Mouse (Mus musculus) neural tube, embryonic 12.5 days (tissue): ENCODE data around the gene Aifm1. TPM values are rescaled to one million over a fixed set of nuclear protein-coding genes. Genes with fewer than 3 reads are reported as not detected.
A peak's percentile ranks its signal among the peaks of the same experiment; 100 is the strongest.

Experiments
- ATAC-seq: fragments of 200-750 bp; cut with Nextera tagmentation; 2 replicates; pipeline ENCODE4 v1.8.0; 2017; ENCODE audit warnings: low read depth, mild to moderate bottlenecking, moderate TSS enrichment, moderate library complexity; ENCODE audit not compliant: low FRiP score
- H3K27ac ChIP-seq: fragments of 300-500 bp; sonication (generic); 2 replicates; pipeline ENCODE4 v1.5.1; 2016
- H3K27me3 ChIP-seq: fragments of 300-500 bp; sonication (generic); replicated peaks from 2 replicates; pipeline ENCODE4 v1.6.1; 2016; ENCODE audit warnings: mild to moderate bottlenecking
- H3K36me3 ChIP-seq: fragments of 300-500 bp; sonication (generic); 2 replicates; pipeline ENCODE4 v1.6.1; 2016; ENCODE audit warnings: mild to moderate bottlenecking
- H3K4me1 ChIP-seq: fragments of 300-500 bp; sonication (generic); 2 replicates; pipeline ENCODE4 v1.6.1; 2016
- H3K4me2 ChIP-seq: fragments of 300-500 bp; sonication (generic); replicated peaks from 2 replicates; pipeline ENCODE4 v1.6.1; 2016; ENCODE audit warnings: mild to moderate bottlenecking
- H3K4me3 ChIP-seq: fragments of 300-500 bp; sonication (generic); 2 replicates; pipeline ENCODE4 v1.5.1; 2016
- H3K9ac ChIP-seq: fragments of 300-500 bp; sonication (generic); 2 replicates; pipeline ENCODE4 v1.6.1; 2016; ENCODE audit warnings: mild to moderate bottlenecking
- H3K9me3 ChIP-seq: fragments of 300-500 bp; sonication (generic); 2 replicates; pipeline ENCODE4 v1.6.1; 2016; ENCODE audit warnings: mild to moderate bottlenecking
- WGBS: fragments of 180-500 bp; shearing (Covaris S2); methylation state at CpG from one replicate; pipeline ENCODE4 v1.1.7; 2016; 5-methylcytosine and 5-hydroxymethylcytosine counted together
- polyA plus RNA-seq: library from polyadenylated mRNA; unstranded; fragments of >200 nt; fragmentation: Nextera tagmentation; extraction: Ambion mirVana; gene quantifications from 2 replicates; pipeline ENCODE4 v1.2.1, GENCODE M21; 2016

The Aifm1 gene
- polyA plus RNA-seq, 1 experiment from 2014 or later: 58.8 TPM

DNA sequence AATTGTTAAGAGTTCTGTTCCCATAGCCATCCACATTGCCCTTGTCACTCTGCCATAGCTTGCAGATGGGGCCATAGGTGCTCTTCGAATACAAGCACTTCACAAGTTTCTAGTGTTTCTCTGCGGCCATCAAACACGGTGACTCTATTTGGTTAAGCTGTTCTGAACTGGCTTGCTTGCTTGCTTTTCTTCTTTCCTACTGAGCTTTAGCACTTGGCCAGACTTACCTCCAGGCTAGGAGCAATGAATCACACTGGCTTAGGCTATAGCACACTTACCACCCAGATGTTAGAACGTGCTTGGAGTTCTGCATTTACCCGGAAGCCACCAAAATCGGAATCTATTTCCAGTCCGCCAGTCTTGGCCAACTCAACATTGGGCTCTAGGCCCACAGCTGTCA is 31.7 kb downstream of the Aifm1 start:
- no peaks in the 10 kb centered on the region for H3K9me3 ChIP-seq
- no peak overlapping the region for H3K9ac ChIP-seq
- no peaks in the 10 kb centered on the region for H3K27me3 ChIP-seq
- no peak overlapping the region for H3K4me3 ChIP-seq
- no peak for ATAC-seq
- no peak overlapping the region for H3K27ac ChIP-seq
- H3K36me3 ChIP-seq: peaks cover 16% of the 10 kb centered on the region
- no peak overlapping the region for H3K4me2 ChIP-seq
- WGBS: 93% methylated on average over 7 of the region's 7 CpGs
- no peaks in the 10 kb centered on the region for H3K4me1 ChIP-seq

DNA sequence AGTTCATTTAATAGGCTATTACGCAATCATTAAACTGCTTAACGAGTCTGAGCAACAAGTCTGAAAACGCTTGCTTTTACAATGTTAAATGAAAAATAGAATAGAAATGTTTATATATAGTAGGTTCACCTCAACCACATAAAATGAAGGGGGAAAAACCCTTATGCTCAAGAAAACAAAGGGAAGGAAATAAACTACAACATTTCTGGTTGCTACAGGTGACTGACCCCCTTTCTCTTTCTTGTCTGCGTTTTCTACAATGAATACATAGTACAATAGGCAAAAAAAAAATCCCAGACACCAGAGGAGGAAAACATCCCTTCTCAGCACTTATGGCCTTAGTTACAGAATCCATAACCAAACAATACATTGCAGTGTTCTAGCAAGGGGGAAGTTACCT is 32.3 kb downstream of the Aifm1 start:
- Histone ChIP-seq H3K27me3 (no peaks in the 10 kb centered on the region), H3K4me2 (no peak overlapping the region), H3K27ac (no peak overlapping the region), H3K9me3 (no peaks in the 10 kb centered on the region), H3K4me3 (no peak overlapping the region), H3K4me1 (no peaks in the 10 kb centered on the region), H3K9ac (no peak overlapping the region), H3K36me3 (peaks cover 16% of the 10 kb centered on the region)
- WGBS: 86% methylated on average over 4 of the region's 4 CpGs
- ATAC-seq: no peak

DNA sequence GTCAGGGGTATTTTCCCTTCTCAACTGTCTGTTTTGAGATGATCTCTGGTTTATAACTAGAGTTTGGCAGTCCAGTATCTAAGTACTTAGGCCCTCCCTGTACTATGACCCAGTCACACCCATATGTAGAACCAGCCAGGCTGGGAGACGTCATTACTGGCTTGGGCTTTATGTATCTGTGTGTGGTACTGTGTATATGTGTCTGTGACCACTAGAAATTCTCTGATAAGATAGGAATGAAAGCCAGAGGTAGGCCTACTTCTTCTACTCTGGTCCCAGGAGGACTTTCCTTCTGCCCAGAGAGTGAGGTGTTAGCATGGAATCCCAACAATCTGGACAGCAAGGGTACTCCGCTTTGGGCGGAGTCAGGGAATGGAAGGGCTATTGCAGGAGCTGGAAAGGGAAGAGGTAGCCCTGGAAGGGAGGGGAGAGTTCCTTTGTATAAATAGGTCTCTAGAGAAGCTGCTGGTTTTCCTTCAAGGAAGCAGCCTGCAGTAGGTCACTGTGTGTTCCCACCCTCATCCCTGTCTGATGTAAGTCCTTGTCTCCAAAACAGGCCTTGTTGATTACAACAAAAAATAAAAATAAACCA is 45.9 kb downstream of the Aifm1 start:
- no peaks in the 10 kb centered on the region for H3K27me3 ChIP-seq
- 88% methylated on average over 3 of the region's 3 CpGs for WGBS
- no peak overlapping the region for H3K4me3 ChIP-seq
- no peak overlapping the region for H3K27ac ChIP-seq
- H3K4me2 ChIP-seq: no peak overlapping the region
- H3K9me3 ChIP-seq: no peaks in the 10 kb centered on the region
- H3K4me1 ChIP-seq: no peaks in the 10 kb centered on the region
- no peak for ATAC-seq
- no peak overlapping the region for H3K9ac ChIP-seq
- H3K36me3 ChIP-seq: no peaks in the 10 kb centered on the region

DNA sequence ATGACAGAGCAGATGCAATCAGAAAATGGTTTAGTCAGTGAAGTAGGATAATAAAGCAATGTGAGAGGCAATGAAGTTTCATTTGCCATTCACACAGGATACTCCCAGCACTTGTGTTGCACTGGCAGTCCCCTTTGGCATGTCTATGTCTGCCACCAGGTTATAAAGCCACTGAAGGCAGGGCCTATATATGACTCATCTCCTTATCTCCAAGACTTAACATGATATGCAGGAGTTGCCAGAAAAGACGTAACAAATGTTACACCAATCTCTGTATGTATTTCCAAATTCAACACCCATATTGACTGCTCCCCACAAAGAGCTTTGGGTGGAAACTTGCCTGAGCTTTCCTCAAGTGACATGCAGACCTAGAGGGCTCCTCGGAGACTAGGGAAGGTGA is 47.2 kb downstream of the Aifm1 start:
- H3K4me3 ChIP-seq: no peak overlapping the region
- no peak for ATAC-seq
- no peaks in the 10 kb centered on the region for H3K9me3 ChIP-seq
- H3K9ac ChIP-seq: no peak overlapping the region
- no peak overlapping the region for H3K4me2 ChIP-seq
- 89% methylated on average over 2 of the region's 2 CpGs for WGBS
- no peak overlapping the region for H3K27ac ChIP-seq
- no peaks in the 10 kb centered on the region for H3K36me3 ChIP-seq
- H3K4me1 ChIP-seq: no peaks in the 10 kb centered on the region
- H3K27me3 ChIP-seq: no peaks in the 10 kb centered on the region

DNA sequence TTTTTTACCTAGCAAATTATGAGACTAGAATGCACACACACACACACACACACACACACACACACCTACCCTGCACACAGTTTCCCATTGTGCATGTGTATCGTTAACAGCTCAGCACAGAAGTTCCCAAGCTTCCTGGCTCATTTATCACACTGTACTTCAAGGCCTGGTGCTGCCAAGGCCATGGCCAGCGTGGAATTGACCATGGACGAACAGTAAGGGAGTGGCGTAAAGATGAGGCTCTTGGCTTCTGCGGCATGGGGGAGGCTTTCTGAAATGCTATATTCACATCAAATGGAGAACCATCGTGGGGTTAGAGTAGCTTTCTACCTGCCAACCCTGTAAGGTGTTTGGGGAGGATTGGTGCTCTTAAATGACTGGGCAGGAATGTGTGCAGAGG is 48.9 kb downstream of the Aifm1 start:
- WGBS: 93% methylated on average over 6 of the region's 6 CpGs
- Histone ChIP-seq H3K4me2 (no peak overlapping the region), H3K36me3 (no peaks in the 10 kb centered on the region), H3K4me3 (no peak overlapping the region), H3K9me3 (no peaks in the 10 kb centered on the region), H3K4me1 (no peaks in the 10 kb centered on the region), H3K9ac (no peak overlapping the region), H3K27me3 (no peaks in the 10 kb centered on the region), H3K27ac (no peak overlapping the region)
- no peak for ATAC-seq

DNA sequence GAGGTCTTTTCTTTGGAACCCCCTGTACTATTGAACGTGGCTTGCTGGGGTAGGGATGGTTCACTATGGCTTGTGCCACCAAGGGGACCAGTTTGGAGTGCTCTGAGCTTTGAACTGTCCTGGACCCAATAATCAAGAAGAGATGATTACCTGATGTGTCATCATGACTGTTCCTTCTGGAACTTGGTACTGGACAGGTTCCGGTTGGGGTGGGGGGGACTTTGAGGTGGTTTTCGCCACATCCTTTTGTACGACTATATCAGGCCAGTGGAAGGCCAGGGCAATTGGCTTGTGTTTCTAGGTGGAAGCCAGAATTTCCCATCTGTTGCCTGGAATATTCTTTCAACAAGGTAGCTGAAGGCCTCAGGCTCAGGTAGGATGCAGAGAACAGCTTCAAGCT is 49.7 kb downstream of the Aifm1 start:
- no peaks in the 10 kb centered on the region for H3K36me3 ChIP-seq
- H3K4me2 ChIP-seq: no peak overlapping the region
- ATAC-seq: no peak
- H3K9ac ChIP-seq: no peak overlapping the region
- no peak overlapping the region for H3K27ac ChIP-seq
- H3K4me3 ChIP-seq: no peak overlapping the region
- no peaks in the 10 kb centered on the region for H3K9me3 ChIP-seq
- WGBS: 90% methylated on average over 4 of the region's 4 CpGs
- no peaks in the 10 kb centered on the region for H3K27me3 ChIP-seq
- H3K4me1 ChIP-seq: no peaks in the 10 kb centered on the region

DNA sequence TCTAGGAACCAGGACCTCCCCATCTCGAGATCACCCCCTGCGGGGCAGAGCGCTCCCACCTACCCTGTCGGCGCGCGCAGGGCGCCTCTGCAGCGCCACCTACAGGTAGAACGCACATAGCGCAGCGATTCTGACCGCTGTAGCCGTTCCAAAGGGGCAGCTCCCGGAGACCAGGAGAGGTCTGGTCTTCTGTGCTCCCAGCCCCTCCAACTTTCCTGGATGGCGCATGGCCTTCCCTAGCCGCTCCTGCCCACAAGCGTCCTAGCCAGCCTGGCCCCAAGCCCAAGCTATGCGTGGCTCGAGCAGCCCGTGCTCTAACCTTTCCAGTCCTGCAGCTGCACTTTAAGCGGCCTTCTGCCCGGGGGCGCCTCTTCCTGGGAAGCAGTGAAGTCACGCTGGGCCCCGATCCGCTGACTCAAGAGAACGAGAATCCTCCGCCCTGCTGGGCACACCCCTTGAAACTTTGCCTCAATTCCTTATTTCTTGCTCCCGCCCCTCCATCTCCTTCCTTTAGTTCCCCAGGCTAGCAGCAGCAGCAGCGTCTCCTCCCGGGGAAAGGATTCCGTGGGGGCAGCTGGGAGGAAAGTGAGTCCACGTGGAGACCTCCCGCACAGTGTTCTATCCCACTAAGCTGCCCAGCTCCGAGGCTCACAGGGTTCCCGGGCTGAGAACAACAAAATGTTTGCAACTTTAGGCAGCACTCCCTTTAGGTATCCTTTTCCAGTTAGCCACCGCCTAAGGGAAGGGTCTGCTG is 50.4 kb downstream of the Aifm1 start, which contains the start of gene Elf4:
TSS of gene Elf4 (minus strand) at position 379 of the 754 bp plus-strand sequence.
- H3K4me1 ChIP-seq: no peaks in the 10 kb centered on the region
- H3K27me3 ChIP-seq: no peaks in the 10 kb centered on the region
- H3K4me3 ChIP-seq: peak within 1 kb of the TSS; percentile 33
- no peak within 1 kb of the TSS for H3K27ac ChIP-seq
- no peak within 1 kb of the TSS for H3K9ac ChIP-seq
- peak; percentile 87 for ATAC-seq
- H3K4me2 ChIP-seq: peak within 1 kb of the TSS; percentile 63
- H3K9me3 ChIP-seq: no peaks in the 10 kb centered on the region
- 18% methylated on average over 38 of the region's 38 CpGs for WGBS
- no peaks in the 10 kb centered on the region for H3K36me3 ChIP-seq

DNA sequence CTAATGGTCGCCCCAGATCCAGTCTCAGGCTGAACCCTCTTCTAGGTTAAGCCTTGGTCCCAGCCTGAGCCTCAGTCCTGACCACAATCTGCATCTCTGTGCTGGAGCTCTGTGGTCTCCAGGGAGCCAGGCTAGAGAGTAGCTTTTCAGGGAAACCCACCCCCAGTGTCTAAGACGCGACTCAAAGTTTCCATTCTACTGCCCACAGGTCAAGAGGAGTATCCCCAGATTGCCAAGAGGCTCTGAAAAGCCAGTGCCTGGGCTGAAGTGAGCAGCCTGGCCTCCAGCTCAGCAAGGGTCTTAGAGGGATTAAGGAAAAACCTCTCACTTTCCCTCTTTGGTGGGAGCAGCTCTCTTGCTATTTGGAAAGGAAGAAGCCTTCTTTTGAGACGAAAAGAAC is 51.1 kb downstream of the Aifm1 start:
- H3K27me3 ChIP-seq: no peaks in the 10 kb centered on the region
- 34% methylated on average over 4 of the region's 4 CpGs for WGBS
- no peaks in the 10 kb centered on the region for H3K4me1 ChIP-seq
- peak overlapping the region; percentile 63 for H3K4me2 ChIP-seq
- no peak overlapping the region for H3K9ac ChIP-seq
- H3K27ac ChIP-seq: no peak overlapping the region
- no peaks in the 10 kb centered on the region for H3K9me3 ChIP-seq
- no peak overlapping the region for H3K4me3 ChIP-seq
- no peak for ATAC-seq
- H3K36me3 ChIP-seq: no peaks in the 10 kb centered on the region

DNA sequence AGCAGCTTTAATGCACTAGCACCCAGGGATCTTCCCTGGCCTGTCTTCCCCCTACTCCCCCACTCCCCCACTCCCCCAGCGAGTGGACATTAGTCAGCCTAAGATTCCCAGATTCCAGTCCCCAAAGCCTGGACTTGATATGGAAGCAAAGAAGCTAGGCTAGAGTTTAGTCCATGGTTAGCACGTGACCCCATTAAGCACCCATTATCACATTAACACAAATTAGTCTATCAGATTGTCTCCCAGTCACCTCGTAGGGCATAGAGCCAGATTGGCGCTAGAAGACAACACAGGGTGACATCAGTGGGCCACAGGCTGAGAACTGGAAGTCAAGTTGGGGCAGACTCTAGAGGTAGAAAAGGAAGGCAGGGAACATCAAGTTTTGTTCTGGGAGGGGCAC is 52.4 kb downstream of the Aifm1 start:
- no peaks in the 10 kb centered on the region for H3K4me1 ChIP-seq
- WGBS: 83% methylated on average over 4 of the region's 4 CpGs
- H3K27ac ChIP-seq: no peak overlapping the region
- ATAC-seq: no peak
- H3K9ac ChIP-seq: no peak overlapping the region
- H3K4me3 ChIP-seq: no peak overlapping the region
- H3K36me3 ChIP-seq: no peaks in the 10 kb centered on the region
- no peaks in the 10 kb centered on the region for H3K9me3 ChIP-seq
- H3K27me3 ChIP-seq: no peaks in the 10 kb centered on the region
- no peak overlapping the region for H3K4me2 ChIP-seq

DNA sequence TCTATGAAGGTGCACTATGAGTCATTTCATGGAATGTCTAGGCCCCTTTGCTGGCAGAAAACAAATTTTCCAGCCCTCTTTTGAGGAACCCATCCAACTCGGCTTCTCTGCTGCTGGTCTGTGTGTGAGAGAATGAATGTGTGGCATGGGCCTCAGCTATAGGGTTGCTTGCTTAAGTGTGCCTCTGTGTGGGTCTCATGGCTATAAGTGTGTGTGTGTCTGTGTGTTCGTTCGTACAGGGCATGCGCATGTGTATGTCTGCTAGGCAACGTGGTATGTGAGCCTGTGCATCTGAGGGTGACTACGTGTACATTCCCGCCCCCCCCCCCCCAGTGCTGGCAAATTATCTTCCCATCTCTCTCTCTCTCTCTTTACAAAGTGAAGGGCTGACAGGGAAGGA is 52.9 kb downstream of the Aifm1 start:
- H3K9ac ChIP-seq: no peak overlapping the region
- no peaks in the 10 kb centered on the region for H3K4me1 ChIP-seq
- H3K9me3 ChIP-seq: no peaks in the 10 kb centered on the region
- H3K27me3 ChIP-seq: no peaks in the 10 kb centered on the region
- ATAC-seq: no peak
- H3K27ac ChIP-seq: no peak overlapping the region
- no peaks in the 10 kb centered on the region for H3K36me3 ChIP-seq
- 89% methylated on average over 7 of the region's 7 CpGs for WGBS
- no peak overlapping the region for H3K4me3 ChIP-seq
- H3K4me2 ChIP-seq: no peak overlapping the region

DNA sequence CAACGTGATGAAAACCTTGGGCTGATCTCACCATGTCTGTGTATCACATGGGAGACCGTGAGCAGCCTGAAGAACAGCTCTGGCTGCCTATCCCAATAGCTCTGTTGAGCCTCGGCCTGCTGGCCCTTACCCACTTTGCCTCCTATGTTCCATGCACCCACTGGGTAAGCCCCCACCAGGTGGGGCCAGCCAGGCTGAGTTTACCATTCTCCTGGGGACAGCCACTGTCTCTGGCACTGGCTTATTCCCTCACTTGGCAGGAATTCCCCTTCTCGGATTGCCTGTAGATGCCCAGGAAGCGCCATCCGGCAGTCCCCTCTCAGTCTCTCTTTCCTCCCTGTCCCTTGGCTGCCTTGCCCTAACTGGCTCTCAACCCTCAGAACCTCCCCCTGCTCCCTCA is 56.4 kb downstream of the Aifm1 start:
- Histone ChIP-seq H3K27ac (no peak overlapping the region), H3K4me3 (no peak overlapping the region), H3K27me3 (peaks cover 27% of the 10 kb centered on the region), H3K36me3 (no peaks in the 10 kb centered on the region), H3K9ac (no peak overlapping the region), H3K4me1 (no peaks in the 10 kb centered on the region), H3K9me3 (no peaks in the 10 kb centered on the region), H3K4me2 (no peak overlapping the region)
- ATAC-seq: no peak
- 65% methylated on average over 6 of the region's 6 CpGs for WGBS

DNA sequence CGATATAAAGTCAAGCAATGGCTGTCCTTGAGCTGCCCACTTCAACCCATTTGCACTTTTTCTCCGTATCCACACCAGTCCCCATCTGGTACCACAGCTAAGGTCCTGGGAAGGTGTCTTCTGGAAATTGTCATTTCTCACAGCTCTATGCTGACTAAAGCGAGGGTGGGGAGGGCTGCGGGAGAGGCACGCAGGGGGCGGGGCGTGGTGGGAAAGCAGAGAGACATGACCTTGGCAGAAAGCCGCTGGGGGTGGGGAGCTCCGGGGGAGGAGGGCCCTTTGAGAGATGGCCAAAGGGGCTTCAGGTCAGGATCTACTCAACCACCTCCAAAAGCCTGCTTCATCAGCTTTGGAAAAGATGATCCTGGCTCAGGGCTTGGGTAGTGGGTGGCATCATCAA is 58.3 kb downstream of the Aifm1 start:
- ATAC-seq: no peak
- Histone ChIP-seq H3K4me2 (no peak overlapping the region), H3K27me3 (peaks cover 32% of the 10 kb centered on the region), H3K4me3 (no peak overlapping the region), H3K27ac (no peak overlapping the region), H3K9me3 (no peaks in the 10 kb centered on the region), H3K4me1 (no peaks in the 10 kb centered on the region), H3K9ac (no peak overlapping the region), H3K36me3 (no peaks in the 10 kb centered on the region)
- 28% methylated on average over 9 of the region's 9 CpGs for WGBS

DNA sequence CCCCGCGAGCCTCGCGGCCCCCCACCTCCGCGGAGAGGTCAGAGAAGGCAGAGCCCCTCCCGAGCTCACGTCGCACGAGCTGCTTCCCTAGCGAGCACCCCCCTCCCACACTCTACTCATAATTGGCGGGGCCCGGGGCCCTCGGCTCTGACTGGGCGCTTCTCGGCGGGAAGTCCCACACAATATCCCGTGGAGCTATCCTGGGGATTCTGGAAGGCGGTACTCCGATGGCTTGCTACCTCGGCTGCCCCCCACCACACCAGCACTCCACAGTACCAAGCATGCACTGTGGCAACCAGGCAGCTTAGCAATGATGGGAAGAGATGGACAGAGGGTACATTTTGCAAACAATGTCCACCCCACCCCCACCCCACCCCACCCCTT is 58.9 kb downstream of the Aifm1 start:
- 26% methylated on average over 21 of the region's 21 CpGs for WGBS
- Histone ChIP-seq H3K27me3 (peaks cover 32% of the 10 kb centered on the region), H3K4me3 (peak overlapping the region; percentile 36), H3K36me3 (no peaks in the 10 kb centered on the region), H3K9ac (no peak overlapping the region), H3K4me1 (peaks cover 4% of the 10 kb centered on the region; the same call in 1 of the 2 replicates), H3K4me2 (peak overlapping the region; percentile 54), H3K9me3 (no peaks in the 10 kb centered on the region), H3K27ac (no peak overlapping the region)
- ATAC-seq: peak; percentile 19; the same call in 1 of the 2 replicates
